Mouse (Mus musculus): ENCODE measurements at regions not wholly inside any gene's neighbourhood (a gene's known extent, or its start where the extent isn't known, plus 50 kb on each side); places are given as distances from the start of the nearest gene placed in this dataset.

DNA sequence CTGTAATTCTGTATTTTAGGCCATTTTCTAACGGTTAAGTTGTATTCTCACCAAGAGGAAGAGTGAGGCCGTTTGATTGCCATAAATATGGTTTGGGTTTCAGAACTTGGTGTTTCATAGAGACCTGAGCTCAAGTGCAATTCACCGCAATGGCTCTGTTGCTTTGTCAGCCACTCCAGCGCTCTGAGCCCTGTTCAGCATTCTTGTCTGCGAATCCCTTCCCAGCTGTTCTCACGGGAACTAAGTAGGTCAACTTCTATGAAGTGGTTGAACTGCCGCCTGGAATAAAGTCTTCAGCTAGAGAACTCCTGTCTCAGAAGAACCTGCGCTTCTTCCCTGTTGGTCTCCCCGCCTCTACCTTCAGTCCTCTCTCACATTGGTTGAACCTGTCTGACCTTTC lies 113.1 kb downstream of the Spata19 start:
- TF ChIP-seq CEBPB (IDR thresholded peaks at IDR 0.05; ENCODE audit: low read depth) = no peak
- no peak for TF ChIP-seq CTCF (IDR thresholded peaks at IDR 0.05; ENCODE audit: control insufficient read depth, insufficient read depth, insufficient read length)
- TF ChIP-seq FOSL1 (IDR thresholded peaks at IDR 0.05; ENCODE audit: insufficient read depth, low read length, poor library complexity, severe bottlenecking) = no peak
- no peak for TF ChIP-seq MAX (IDR thresholded peaks at IDR 0.05)
- TF ChIP-seq MYOD1 (IDR thresholded peaks at IDR 0.05; ENCODE audit: control insufficient read depth, insufficient read length, low read depth) = no peak
- no peak for TF ChIP-seq MYOG (IDR thresholded peaks at IDR 0.05; ENCODE audit: control insufficient read depth, extremely low read depth, insufficient read length)
- no peak for TF ChIP-seq USF1 (IDR thresholded peaks at IDR 0.05; ENCODE audit: low read depth)
- no peak overlapping the region for H3ac ChIP-seq (ENCODE audit: control insufficient read depth, insufficient read length, low read depth)
- H3K79me3 ChIP-seq (ENCODE audit: low read depth) = no peaks in the 10 kb centered on the region
- no peaks in the 10 kb centered on the region for H3K79me2 ChIP-seq (ENCODE audit: control insufficient read depth, insufficient read depth)
- no peak overlapping the region for H3K4me3 ChIP-seq (ENCODE audit: insufficient read depth, poor library complexity, severe bottlenecking)
- H3K36me3 ChIP-seq (ENCODE audit: control insufficient read depth, insufficient read depth) = no peaks in the 10 kb centered on the region
- no peaks in the 10 kb centered on the region for H3K27me3 ChIP-seq (ENCODE audit: control insufficient read depth, insufficient read depth, insufficient read length)

DNA sequence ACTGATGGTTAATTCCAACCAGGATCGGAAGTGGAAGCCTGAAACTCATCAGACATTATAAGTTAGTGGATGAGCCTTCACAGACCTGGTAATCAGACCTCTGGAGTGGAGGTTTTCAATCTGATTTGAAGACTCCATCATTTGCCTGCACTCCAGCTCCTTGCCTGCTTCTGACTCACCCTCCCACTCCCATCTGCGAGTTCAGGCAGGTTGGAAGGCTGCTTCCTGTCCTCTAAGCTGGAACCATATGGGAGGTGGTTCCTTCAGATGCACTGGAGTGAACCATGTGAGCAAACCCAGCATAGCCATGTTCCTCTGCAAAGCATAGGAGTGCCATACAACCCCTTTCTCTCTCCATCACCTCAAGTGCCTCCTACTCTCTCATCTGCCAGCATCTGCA lies 114.6 kb downstream of the Spata19 start:
- no peaks in the 10 kb centered on the region for H3K27me3 ChIP-seq (ENCODE audit: control insufficient read depth, insufficient read depth, insufficient read length)
- H3K79me3 ChIP-seq (ENCODE audit: low read depth) = no peaks in the 10 kb centered on the region
- H3K4me3 ChIP-seq (ENCODE audit: insufficient read depth, poor library complexity, severe bottlenecking) = no peak overlapping the region
- no peaks in the 10 kb centered on the region for H3K79me2 ChIP-seq (ENCODE audit: control insufficient read depth, insufficient read depth)
- no peaks in the 10 kb centered on the region for H3K36me3 ChIP-seq (ENCODE audit: control insufficient read depth, insufficient read depth)
- no peak for TF ChIP-seq MYOG (IDR thresholded peaks at IDR 0.05; ENCODE audit: control insufficient read depth, extremely low read depth, insufficient read length)
- no peak for TF ChIP-seq USF1 (IDR thresholded peaks at IDR 0.05; ENCODE audit: low read depth)
- TF ChIP-seq CTCF (IDR thresholded peaks at IDR 0.05; ENCODE audit: control insufficient read depth, insufficient read depth, insufficient read length) = no peak
- TF ChIP-seq MAX (IDR thresholded peaks at IDR 0.05) = no peak
- TF ChIP-seq MYOD1 (IDR thresholded peaks at IDR 0.05; ENCODE audit: control insufficient read depth, insufficient read length, low read depth) = no peak
- no peak overlapping the region for H3ac ChIP-seq (ENCODE audit: control insufficient read depth, insufficient read length, low read depth)

DNA sequence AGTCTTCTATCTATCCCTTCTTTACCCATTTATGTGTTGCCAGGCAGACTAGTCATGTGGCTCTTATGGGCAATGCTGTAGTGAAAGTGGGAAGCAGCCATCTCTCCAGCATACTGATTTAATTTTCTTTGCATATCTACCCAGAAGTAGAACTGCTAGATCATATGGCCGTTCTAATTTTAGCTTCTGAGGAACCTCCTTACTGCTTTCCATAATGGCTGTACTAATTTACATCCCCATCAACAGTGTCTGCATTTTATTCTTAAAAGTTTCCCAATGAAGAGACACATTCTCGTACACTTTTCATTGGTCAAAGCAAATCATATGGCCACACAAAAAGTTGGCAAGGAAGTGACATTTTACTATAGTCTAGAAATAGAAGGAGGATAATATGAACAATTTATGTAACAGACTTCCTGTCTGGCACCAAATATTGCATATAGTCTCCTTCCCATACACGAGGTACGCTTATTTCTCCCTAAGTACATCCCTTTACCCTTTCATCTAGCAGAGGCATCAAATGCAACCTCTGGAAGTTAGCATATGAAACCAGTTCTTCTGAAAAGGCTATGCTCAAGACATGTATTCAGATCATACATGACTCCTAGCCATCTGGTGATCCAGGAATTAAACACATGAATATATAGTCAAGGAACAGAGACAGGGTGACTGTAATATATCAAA lies 119.0 kb downstream of the Spata19 start:
- H3K4me3 ChIP-seq (ENCODE audit: insufficient read depth, poor library complexity, severe bottlenecking) = no peak overlapping the region
- no peaks in the 10 kb centered on the region for H3K36me3 ChIP-seq (ENCODE audit: control insufficient read depth, insufficient read depth)
- H3ac ChIP-seq (ENCODE audit: control insufficient read depth, insufficient read length, low read depth) = no peak overlapping the region
- no peaks in the 10 kb centered on the region for H3K27me3 ChIP-seq (ENCODE audit: control insufficient read depth, insufficient read depth, insufficient read length)
- no peaks in the 10 kb centered on the region for H3K79me3 ChIP-seq (ENCODE audit: low read depth)
- TF ChIP-seq USF1 (IDR thresholded peaks at IDR 0.05; ENCODE audit: low read depth) = no peak
- TF ChIP-seq FOSL1 (IDR thresholded peaks at IDR 0.05; ENCODE audit: insufficient read depth, low read length, poor library complexity, severe bottlenecking) = no peak
- TF ChIP-seq MYOG (IDR thresholded peaks at IDR 0.05; ENCODE audit: control insufficient read depth, extremely low read depth, insufficient read length) = no peak
- TF ChIP-seq MYOD1 (IDR thresholded peaks at IDR 0.05; ENCODE audit: control insufficient read depth, insufficient read length, low read depth) = no peak
- no peak for TF ChIP-seq CEBPB (IDR thresholded peaks at IDR 0.05; ENCODE audit: low read depth)
- no peak for TF ChIP-seq CTCF (IDR thresholded peaks at IDR 0.05; ENCODE audit: control insufficient read depth, insufficient read depth, insufficient read length)
- TF ChIP-seq MAX (IDR thresholded peaks at IDR 0.05) = no peak
- H3K79me2 ChIP-seq (ENCODE audit: control insufficient read depth, insufficient read depth) = no peaks in the 10 kb centered on the region

DNA sequence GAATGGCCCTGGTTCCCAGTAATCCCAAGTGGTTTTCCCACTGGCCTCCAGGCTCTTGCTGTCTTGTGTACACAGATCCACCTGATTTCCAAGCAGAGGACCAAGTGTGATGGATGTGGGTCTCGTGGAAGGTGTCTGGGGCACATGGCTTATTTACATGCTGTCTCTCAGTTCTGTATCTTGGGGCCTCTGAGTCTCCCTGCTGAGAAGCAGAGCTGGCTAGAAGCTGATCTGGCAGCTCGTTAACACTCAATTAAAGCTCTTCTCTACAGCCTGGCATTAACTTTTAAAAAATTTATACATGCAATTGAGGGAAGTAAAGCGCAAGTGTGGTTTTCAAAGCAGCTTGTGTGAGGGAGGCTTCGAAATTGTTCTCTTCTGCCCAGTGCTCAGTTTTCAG lies 121.4 kb downstream of the Spata19 start:
- no peak for TF ChIP-seq CEBPB (IDR thresholded peaks at IDR 0.05; ENCODE audit: low read depth)
- no peak for TF ChIP-seq CTCF (IDR thresholded peaks at IDR 0.05; ENCODE audit: control insufficient read depth, insufficient read depth, insufficient read length)
- TF ChIP-seq MYOG (IDR thresholded peaks at IDR 0.05; ENCODE audit: control insufficient read depth, extremely low read depth, insufficient read length) = no peak
- Histone ChIP-seq H3ac (ENCODE audit: control insufficient read depth, insufficient read length, low read depth) (no peak overlapping the region), H3K79me2 (ENCODE audit: control insufficient read depth, insufficient read depth) (no peaks in the 10 kb centered on the region)

DNA sequence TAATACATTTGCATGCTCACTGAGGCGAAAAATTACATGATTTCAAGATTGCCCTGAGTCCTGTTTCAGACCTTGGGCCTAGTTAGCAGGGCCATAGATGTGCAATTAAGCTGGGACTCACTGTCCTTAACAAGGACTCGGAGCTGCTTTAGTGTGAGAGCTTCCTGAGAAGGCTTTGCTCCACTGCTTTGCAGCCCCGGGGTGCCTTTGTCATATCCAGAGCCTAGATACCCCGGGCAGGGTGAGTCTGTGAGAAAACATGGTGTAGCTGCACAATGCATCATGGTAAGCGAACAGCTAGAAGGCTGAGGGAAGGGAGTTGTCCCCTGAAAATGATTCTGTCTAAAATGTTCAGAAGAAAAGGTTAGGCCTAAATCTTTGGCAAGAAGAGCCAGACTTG lies 123.1 kb downstream of the Spata19 start:
- TF ChIP-seq CTCF (IDR thresholded peaks at IDR 0.05; ENCODE audit: control insufficient read depth, insufficient read depth, insufficient read length) (no peak), FOSL1 (IDR thresholded peaks at IDR 0.05; ENCODE audit: insufficient read depth, low read length, poor library complexity, severe bottlenecking) (no peak), USF1 (IDR thresholded peaks at IDR 0.05; ENCODE audit: low read depth) (no peak), CEBPB (IDR thresholded peaks at IDR 0.05; ENCODE audit: low read depth) (no peak), MAX (IDR thresholded peaks at IDR 0.05) (no peak), MYOG (IDR thresholded peaks at IDR 0.05; ENCODE audit: control insufficient read depth, extremely low read depth, insufficient read length) (no peak), MYOD1 (IDR thresholded peaks at IDR 0.05; ENCODE audit: control insufficient read depth, insufficient read length, low read depth) (no peak)
- H3K36me3 ChIP-seq (ENCODE audit: control insufficient read depth, insufficient read depth) = no peaks in the 10 kb centered on the region
- H3K79me2 ChIP-seq (ENCODE audit: control insufficient read depth, insufficient read depth) = no peaks in the 10 kb centered on the region
- H3K27me3 ChIP-seq (ENCODE audit: control insufficient read depth, insufficient read depth, insufficient read length) = no peaks in the 10 kb centered on the region
- H3K79me3 ChIP-seq (ENCODE audit: low read depth) = no peaks in the 10 kb centered on the region
- H3ac ChIP-seq (ENCODE audit: control insufficient read depth, insufficient read length, low read depth) = no peak overlapping the region
- no peak overlapping the region for H3K4me3 ChIP-seq (ENCODE audit: insufficient read depth, poor library complexity, severe bottlenecking)

More for the DNA sequence above, 121.4 kb downstream of the Spata19 start:
- H3K36me3 ChIP-seq (ENCODE audit: control insufficient read depth, insufficient read depth) = no peaks in the 10 kb centered on the region
- H3K4me3 ChIP-seq (ENCODE audit: insufficient read depth, poor library complexity, severe bottlenecking) = no peak overlapping the region
- H3K27me3 ChIP-seq (ENCODE audit: control insufficient read depth, insufficient read depth, insufficient read length) = no peaks in the 10 kb centered on the region
- no peaks in the 10 kb centered on the region for H3K79me3 ChIP-seq (ENCODE audit: low read depth)

DNA sequence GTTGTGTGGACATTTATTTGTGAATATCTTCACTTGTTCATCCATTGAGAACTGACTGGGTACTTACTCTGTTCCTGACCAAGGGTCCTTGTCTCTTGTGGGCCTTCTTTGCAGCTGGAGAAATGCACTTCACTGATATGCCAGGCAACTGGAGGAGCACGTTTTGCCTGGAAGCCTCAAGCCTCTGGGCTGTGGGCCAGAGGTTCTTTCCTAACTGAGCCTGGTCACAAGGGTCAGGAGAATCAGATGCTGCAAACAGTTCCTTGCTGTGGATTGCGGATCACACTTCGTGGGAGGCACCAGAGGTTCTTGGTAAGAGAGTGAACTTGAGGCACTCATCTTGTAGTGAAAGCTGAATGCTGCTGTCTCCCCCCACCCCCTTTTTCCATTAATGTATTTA lies 124.6 kb downstream of the Spata19 start:
- Histone ChIP-seq H3K4me3 (ENCODE audit: insufficient read depth, poor library complexity, severe bottlenecking) (no peak overlapping the region), H3K79me3 (ENCODE audit: low read depth) (no peaks in the 10 kb centered on the region), H3K27me3 (ENCODE audit: control insufficient read depth, insufficient read depth, insufficient read length) (no peaks in the 10 kb centered on the region), H3K79me2 (ENCODE audit: control insufficient read depth, insufficient read depth) (no peaks in the 10 kb centered on the region), H3K36me3 (ENCODE audit: control insufficient read depth, insufficient read depth) (no peaks in the 10 kb centered on the region), H3ac (ENCODE audit: control insufficient read depth, insufficient read length, low read depth) (no peak overlapping the region)
- no peak for TF ChIP-seq MAX (IDR thresholded peaks at IDR 0.05)
- TF ChIP-seq CEBPB (IDR thresholded peaks at IDR 0.05; ENCODE audit: low read depth) = no peak
- no peak for TF ChIP-seq MYOD1 (IDR thresholded peaks at IDR 0.05; ENCODE audit: control insufficient read depth, insufficient read length, low read depth)
- no peak for TF ChIP-seq FOSL1 (IDR thresholded peaks at IDR 0.05; ENCODE audit: insufficient read depth, low read length, poor library complexity, severe bottlenecking)
- no peak for TF ChIP-seq CTCF (IDR thresholded peaks at IDR 0.05; ENCODE audit: control insufficient read depth, insufficient read depth, insufficient read length)
- no peak for TF ChIP-seq MYOG (IDR thresholded peaks at IDR 0.05; ENCODE audit: control insufficient read depth, extremely low read depth, insufficient read length)
- no peak for TF ChIP-seq USF1 (IDR thresholded peaks at IDR 0.05; ENCODE audit: low read depth)
